ENCODE assay signal across 12 mouse cellular contexts in the genomic region with DNA sequence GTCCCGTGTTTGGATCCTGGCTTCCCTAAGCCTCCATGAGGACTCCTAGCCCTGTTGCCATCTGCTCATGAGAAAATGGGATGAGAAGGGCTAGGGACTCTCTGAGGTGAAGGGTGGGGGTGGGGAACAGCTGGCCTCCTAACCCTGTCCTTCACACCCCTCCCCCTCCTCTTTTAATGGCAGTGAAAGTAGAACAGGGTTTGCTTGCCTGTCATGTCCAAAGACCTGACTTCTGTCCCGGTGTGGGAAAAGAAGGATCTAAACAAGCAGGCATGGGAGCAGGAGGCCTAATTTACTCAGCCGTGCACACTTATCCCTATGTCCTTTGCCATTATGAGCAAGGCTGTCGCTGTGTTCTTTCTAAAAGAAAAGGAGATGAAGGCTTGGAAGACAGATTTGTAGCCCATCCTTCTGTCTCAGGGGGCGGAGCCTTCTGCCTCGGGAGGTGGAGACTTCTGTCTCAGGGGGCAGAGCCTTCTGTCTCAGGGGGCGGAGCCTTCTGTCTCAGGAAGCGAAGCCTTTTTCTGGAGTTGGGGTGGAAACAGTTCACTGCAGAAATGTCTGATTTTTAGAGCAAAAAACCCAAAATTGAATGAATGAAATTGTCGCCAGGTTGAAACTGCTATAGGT.
A peak's percentile ranks its signal among the peaks of the same experiment; 100 is the strongest.
DNase-seq lines count a peak whose midpoint lies in the region; ATAC-seq and TF ChIP-seq lines count a peak whose summit lies in the region.
"Had no signal": no experiment of that assay in that cellular context is flagged by ENCODE, and none has a peak within 500 bp of the region (broad histone marks: within the 10 kb centered on the region; RNA-seq: fewer than 3 reads in every experiment).

No protein-coding gene starts in this region.

- DNase-seq in thymus, postnatal 14 days = peak; percentile 8
- DNase-seq in thymus, adult 2 months = no peak
- no peak for DNase-seq in midbrain, embryonic 11.5 days (ENCODE audit: low spot score, missing footprints)
- DNase-seq in testis, postnatal 14 days (ENCODE audit: low spot score) = peak; percentile 5
- no peak for DNase-seq in adrenal gland, adult 8-10 months
- DNase-seq in heart, embryonic 10.5 days (ENCODE audit: low spot score) = no peak
- DNase-seq: adrenal gland, postnatal 36 days; cerebellum, adult 18-20 months had no signal

- 83% methylated on average over 9 of the region's 9 CpGs for WGBS in thymus, adult 2 months
- 80% methylated on average over 9 of the region's 9 CpGs for WGBS in forebrain, embryonic 15.5 days
- 72% methylated on average over 9 of the region's 9 CpGs for WGBS in midbrain, embryonic 11.5 days
- 69% methylated on average over 9 of the region's 9 CpGs for WGBS in heart, embryonic 10.5 days

- no peak for ATAC-seq in forebrain, embryonic 15.5 days (replicated peaks)
- peak; percentile 28; the same call in 1 of the 2 replicates for ATAC-seq in midbrain, embryonic 11.5 days (ENCODE audit: low FRiP score)
- ATAC-seq: liver, embryonic 12.5 days had no signal

- H3K36me3 ChIP-seq in thymus, adult 2 months (ENCODE audit: control insufficient read depth, insufficient read depth, low read length) = no peaks in the 10 kb centered on the region
- no peaks in the 10 kb centered on the region for H3K36me3 ChIP-seq in forebrain, embryonic 15.5 days
- H3K36me3 ChIP-seq in midbrain, embryonic 11.5 days (ENCODE audit: control insufficient read depth, insufficient read depth, low read length) = no peaks in the 10 kb centered on the region
- H3K36me3 ChIP-seq in heart, embryonic 10.5 days = no peaks in the 10 kb centered on the region
- H3K36me3 ChIP-seq: embryonic facial prominence, embryonic 15.5 days; liver, embryonic 12.5 days; stomach, embryonic 15.5 days had no signal

- H3K27me3 ChIP-seq in thymus, adult 2 months (ENCODE audit: control insufficient read depth, insufficient read depth, low read length) = no peaks in the 10 kb centered on the region
- H3K27me3 ChIP-seq in forebrain, embryonic 15.5 days = no peaks in the 10 kb centered on the region
- H3K27me3 ChIP-seq in midbrain, embryonic 11.5 days (ENCODE audit: control insufficient read depth, insufficient read depth, low read length) = no peaks in the 10 kb centered on the region
- H3K27me3 ChIP-seq in heart, embryonic 10.5 days (ENCODE audit: insufficient read depth, poor library complexity, severe bottlenecking) = no peaks in the 10 kb centered on the region
- H3K27me3 ChIP-seq: embryonic facial prominence, embryonic 15.5 days; stomach, embryonic 15.5 days had no signal

- TF ChIP-seq POLR2A in thymus, adult 2 months (IDR thresholded peaks at IDR 0.05; ENCODE audit: control insufficient read depth, extremely low read depth, insufficient read depth, low read length, poor library complexity) = no peak

- no peak overlapping the region for H3K4me3 ChIP-seq in thymus, adult 2 months (ENCODE audit: control insufficient read depth, insufficient read depth, low read length)
- no peak overlapping the region for H3K4me3 ChIP-seq in forebrain, embryonic 15.5 days
- H3K4me3 ChIP-seq in midbrain, embryonic 11.5 days (ENCODE audit: low read depth, low read length) = no peak overlapping the region
- no peak overlapping the region for H3K4me3 ChIP-seq in heart, embryonic 10.5 days
- H3K4me3 ChIP-seq: embryonic facial prominence, embryonic 15.5 days; liver, embryonic 12.5 days; stomach, embryonic 15.5 days had no signal

- no peak overlapping the region for H3K27ac ChIP-seq in thymus, adult 2 months (ENCODE audit: control insufficient read depth, insufficient read depth, low read length)
- peak overlapping the region; percentile 94 for H3K27ac ChIP-seq in forebrain, embryonic 15.5 days (replicated peaks)
- H3K27ac ChIP-seq in midbrain, embryonic 11.5 days (ENCODE audit: low read depth, low read length) = peak overlapping the region; percentile 30; the same call in 1 of the 2 replicates
- no peak overlapping the region for H3K27ac ChIP-seq in heart, embryonic 10.5 days
- H3K27ac ChIP-seq: embryonic facial prominence, embryonic 15.5 days; liver, embryonic 12.5 days; stomach, embryonic 15.5 days had no signal

- no peak overlapping the region for H3K9ac ChIP-seq in forebrain, embryonic 15.5 days (replicated peaks)
- H3K9ac ChIP-seq in midbrain, embryonic 11.5 days (ENCODE audit: low read length) = no peak overlapping the region
- H3K9ac ChIP-seq: embryonic facial prominence, embryonic 15.5 days; liver, embryonic 12.5 days; stomach, embryonic 15.5 days had no signal

- no peak for TF ChIP-seq CTCF in thymus, adult 2 months (IDR thresholded peaks at IDR 0.05; ENCODE audit: borderline replicate concordance, control insufficient read depth, extremely low read depth, insufficient read depth, low read length, poor library complexity)

- H3K9me3 ChIP-seq in forebrain, embryonic 15.5 days = no peaks in the 10 kb centered on the region
- no peaks in the 10 kb centered on the region for H3K9me3 ChIP-seq in midbrain, embryonic 11.5 days (ENCODE audit: control insufficient read depth, low read length)
- no peaks in the 10 kb centered on the region for H3K9me3 ChIP-seq in heart, embryonic 10.5 days
- H3K9me3 ChIP-seq: embryonic facial prominence, embryonic 15.5 days; liver, embryonic 12.5 days; stomach, embryonic 15.5 days had no signal

- H3K4me2 ChIP-seq in forebrain, embryonic 15.5 days (replicated peaks) = no peak overlapping the region
- H3K4me2 ChIP-seq in midbrain, embryonic 11.5 days = no peak overlapping the region
- H3K4me2 ChIP-seq: embryonic facial prominence, embryonic 15.5 days; liver, embryonic 12.5 days; stomach, embryonic 15.5 days had no signal

- H3K4me1 ChIP-seq in thymus, adult 2 months (replicated peaks; ENCODE audit: control insufficient read depth, insufficient read depth, low read length) = no peaks in the 10 kb centered on the region
- peaks cover 30% of the 10 kb centered on the region for H3K4me1 ChIP-seq in forebrain, embryonic 15.5 days
- peaks cover 10% of the 10 kb centered on the region for H3K4me1 ChIP-seq in midbrain, embryonic 11.5 days (ENCODE audit: control insufficient read depth, insufficient read depth, low read length)
- H3K4me1 ChIP-seq in heart, embryonic 10.5 days = peaks cover 18% of the 10 kb centered on the region

Comparison
In these comparisons a context has a peak if more than half of its experiments do, and no peak if none do; other contexts are left out.
1. DNase-seq: peak in thymus, postnatal 14 days (single experiment) and testis, postnatal 14 days (single experiment); none in thymus, adult 2 months (single experiment), midbrain, embryonic 11.5 days (single experiment), adrenal gland, adult 8-10 months (single experiment) and heart, embryonic 10.5 days (single experiment).
2. H3K27ac ChIP-seq: peak in forebrain, embryonic 15.5 days (single experiment) and midbrain, embryonic 11.5 days (single experiment); none in thymus, adult 2 months (single experiment) and heart, embryonic 10.5 days (single experiment).